Mouse (Mus musculus): Measurements from ENCODE around the gene Kif26b.

Kif26b gene

GRCm38 (mm10) chr1:178722793-178723192 is 193.9 kb downstream of the Kif26b start:
- no peak for DNase-seq (ENCODE audit: low spot score)

GRCm38 (mm10) chr1:178725536-178725935 is 196.6 kb downstream of the Kif26b start:
- no peak for DNase-seq (ENCODE audit: low spot score)

GRCm38 (mm10) chr1:178728256-178728655 is 199.3 kb downstream of the Kif26b start:
- DNase-seq (ENCODE audit: low spot score): no peak

- no peak for DNase-seq (ENCODE audit: low spot score)
Observed at GRCm38 (mm10) chr1:178730271-178730670, 201.3 kb downstream of the Kif26b start.

GRCm38 (mm10) chr1:178733035-178733434 is 204.1 kb downstream of the Kif26b start:
- no peak for DNase-seq (ENCODE audit: low spot score)

GRCm38 (mm10) chr1:178734576-178734975 is 205.7 kb downstream of the Kif26b start:
- DNase-seq (ENCODE audit: low spot score): no peak

- DNase-seq (ENCODE audit: low spot score): no peak
Observed at GRCm38 (mm10) chr1:178736931-178737330, 208.0 kb downstream of the Kif26b start.

GRCm38 (mm10) chr1:178743820-178744219 is 214.9 kb downstream of the Kif26b start:
- no peak for DNase-seq (ENCODE audit: low spot score)

GRCm38 (mm10) chr1:178744526-178744925 is 215.6 kb downstream of the Kif26b start:
- no peak for DNase-seq (ENCODE audit: low spot score)

- no peak for DNase-seq (ENCODE audit: low spot score)
Observed at GRCm38 (mm10) chr1:178744961-178745360, 216.0 kb downstream of the Kif26b start.

GRCm38 (mm10) chr1:178745471-178745870 is 216.5 kb downstream of the Kif26b start:
- DNase-seq (ENCODE audit: low spot score): peak; percentile 58

GRCm38 (mm10) chr1:178747279-178748221 is 218.6 kb downstream of the Kif26b start:
- DNase-seq (ENCODE audit: low spot score): no peak

- DNase-seq (ENCODE audit: low spot score): no peak
Observed at GRCm38 (mm10) chr1:178748222-178748600, 219.3 kb downstream of the Kif26b start.

- no peak for DNase-seq (ENCODE audit: low spot score)
Observed at GRCm38 (mm10) chr1:178748617-178749016, 219.7 kb downstream of the Kif26b start.

GRCm38 (mm10) chr1:178749786-178750185 is 220.9 kb downstream of the Kif26b start:
- no peak for DNase-seq (ENCODE audit: low spot score)

- no peak for DNase-seq (ENCODE audit: low spot score)
Observed at GRCm38 (mm10) chr1:178758441-178758840, 229.5 kb downstream of the Kif26b start.

- DNase-seq (ENCODE audit: low spot score): no peak
Observed at GRCm38 (mm10) chr1:178762125-178762741, 233.3 kb downstream of the Kif26b start.

GRCm38 (mm10) chr1:178764914-178765313 is 236.0 kb downstream of the Kif26b start:
- no peak for DNase-seq (ENCODE audit: low spot score)

GRCm38 (mm10) chr1:178765650-178766049 is 236.7 kb downstream of the Kif26b start:
- no peak for DNase-seq (ENCODE audit: low spot score)

- no peak for DNase-seq (ENCODE audit: low spot score)
Observed at GRCm38 (mm10) chr1:178768976-178769375, 240.1 kb downstream of the Kif26b start.

GRCm38 (mm10) chr1:178769988-178770387 is 241.1 kb downstream of the Kif26b start:
- DNase-seq (ENCODE audit: low spot score): no peak

- no peak for DNase-seq (ENCODE audit: low spot score)
Observed at GRCm38 (mm10) chr1:178770626-178771362, 241.9 kb downstream of the Kif26b start.

- DNase-seq (ENCODE audit: low spot score): no peak
Observed at GRCm38 (mm10) chr1:178779742-178780141, 250.8 kb downstream of the Kif26b start.
